Mouse (Mus musculus) gastrocnemius, postnatal 14 days (tissue): ENCODE measurements around the gene Vmn1r93. TPM values are rescaled to one million over a fixed set of nuclear protein-coding genes. Genes with fewer than 3 reads are reported as not detected.
"Not testable (repeated sequence)": the region's sequence is repeated elsewhere in the genome, so short reads cannot be mapped to it uniquely, and the experiment has no call there.

Source experiments
- DNase-seq: peaks from one replicate; pipeline ENCODE4 v3.0.0; 2021; ENCODE audit warnings: mixed read lengths
- intact Hi-C: fragments of 180-260 bp; cut with DNase I; formaldehyde crosslinking; loops from one replicate; pipeline ENCODE4 v1.15.1; 2025; ENCODE audit warnings: low total_unique reads
- long read RNA-seq, 2 experiments: library from polyadenylated mRNA; stranded (forward); transcript quantifications; one replicate each; pipeline ENCODE4 v2.0.0; 2021
- total RNA-seq, 2 experiments: library from RNA; stranded (reverse); gene quantifications; 2 replicates each; pipeline ENCODE4 v1.2.3; 2021

Gene Vmn1r93
- total RNA-seq: not detected
- long read RNA-seq, experiment 1: 0 reads
- long read RNA-seq, experiment 2: 0 reads

DNA sequence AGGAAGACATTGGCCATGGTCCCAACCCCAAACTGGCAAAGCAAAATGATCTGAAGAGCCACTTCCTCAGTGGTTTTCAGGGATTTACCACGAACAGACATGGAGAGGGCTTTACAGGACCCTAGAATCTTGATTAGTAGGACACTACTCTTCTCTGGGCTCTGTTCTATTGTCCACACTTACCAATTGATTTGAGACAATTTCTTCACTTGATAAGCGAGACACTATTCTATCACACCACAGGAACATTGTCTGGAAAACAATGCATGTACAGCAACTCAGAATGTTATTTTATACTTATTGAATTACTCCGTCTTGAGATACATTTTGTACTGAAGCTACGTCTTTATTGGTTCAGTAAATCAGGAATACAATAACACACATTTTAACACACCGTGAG lies at the start of gene Vmn1r93:
TSS of gene Vmn1r93 (minus strand) at position 101 of the 400 bp plus-strand sequence.
- intact Hi-C loops, DNase-seq: not testable (repeated sequence)

- DNase-seq, intact Hi-C loops: not testable (repeated sequence)
These were observed 29.4 kb upstream of the Vmn1r93 start, which contains the start of gene Vmn1r94 for GRCm38 (mm10) chr7:20168277-20168676. Gene Vmn1r94, minus strand, starts transcription at chr7:20168377.

- intact Hi-C loops, DNase-seq: not testable (repeated sequence)
These were observed 16.4 kb downstream of the Vmn1r93 start, which contains the start of gene Gm16442 for GRCm38 (mm10) chr7:20122479-20122878. Gene Gm16442, minus strand, starts transcription at chr7:20122579.

GRCm38 (mm10) chr7:20099380-20099779 lies 39.5 kb downstream of the Vmn1r93 start, which contains the start of gene Vmn1r91:
Gene Vmn1r91, plus strand, starts transcription at chr7:20099680.
- DNase-seq, intact Hi-C loops: not testable (repeated sequence)

Other genes with a start within 250 kb of the Vmn1r93 start
- gene Pvr, start 217.9 kb downstream of the Vmn1r93 start, total RNA-seq: 1 to 10 TPM; 8.0 to 9.4 TPM
- not detected for gene Igsf23, start 188.3 kb downstream of the Vmn1r93 start, total RNA-seq
- not detected for gene Ceacam20, start 173.7 kb downstream of the Vmn1r93 start, total RNA-seq
- gene Nlrp9b, start 147.6 kb downstream of the Vmn1r93 start, total RNA-seq: not detected
- gene Vmn1r91, start 39.4 kb downstream of the Vmn1r93 start, total RNA-seq: not detected
- gene Gm16442, start 16.5 kb downstream of the Vmn1r93 start, total RNA-seq: not detected
- gene Vmn1r94, start 29.3 kb upstream of the Vmn1r93 start, total RNA-seq: not detected
- not detected for gene Vmn1r95, start 54.6 kb upstream of the Vmn1r93 start, total RNA-seq
- not detected for gene Gm6164, start 66.5 kb upstream of the Vmn1r93 start, total RNA-seq
- not detected for gene Gm4498, start 94.7 kb upstream of the Vmn1r93 start, total RNA-seq
- gene Gm5890, start 123.7 kb upstream of the Vmn1r93 start, total RNA-seq: not detected
- gene Gm4133, start 195.0 kb upstream of the Vmn1r93 start, total RNA-seq: not detected
- not detected for gene Gm5728, start 236.3 kb upstream of the Vmn1r93 start, total RNA-seq